ENCODE assay signal across 14 mouse cellular contexts in the genomic region with DNA sequence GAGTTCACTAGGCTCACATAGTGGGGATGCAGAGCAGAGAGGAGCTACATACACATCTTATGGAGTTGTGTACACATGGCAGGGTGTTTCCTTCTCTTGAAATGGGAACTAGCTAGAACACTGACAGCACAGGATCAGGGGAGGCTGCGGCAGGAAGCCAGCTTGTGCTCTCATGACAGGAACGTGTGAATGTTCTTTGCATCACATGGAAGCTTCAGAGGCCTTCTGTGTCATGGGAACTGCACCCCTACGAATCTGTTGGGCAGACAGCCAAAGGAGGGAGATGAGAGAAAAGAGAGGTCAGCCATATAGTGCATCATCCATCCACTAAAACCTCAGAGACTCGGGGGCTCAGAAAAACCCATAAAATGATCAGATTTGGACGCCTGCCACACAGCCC.
DNase-seq lines count a peak whose midpoint lies in the region; ATAC-seq and TF ChIP-seq lines count a peak whose summit lies in the region.
"Had no signal": no experiment of that assay in that cellular context is flagged by ENCODE, and none has a peak within 500 bp of the region (broad histone marks: within the 10 kb centered on the region; RNA-seq: fewer than 3 reads in every experiment).

No protein-coding gene starts in this region.

- H3K4me3 ChIP-seq in heart, adult 2 months: no peak overlapping the region
- H3K4me3 ChIP-seq in heart, embryonic 12.5 days: no peak overlapping the region
- no peak overlapping the region for H3K4me3 ChIP-seq in brown adipose tissue, adult 24 weeks (ENCODE audit: insufficient read depth, low read depth, low read length)
- no peak overlapping the region for H3K4me3 ChIP-seq in heart, postnatal 0 days (ENCODE audit: low read depth, low read length)
- H3K4me3 ChIP-seq: left cerebral cortex, adult 2 months had no signal

- 44% methylated on average over 5 of the region's 5 CpGs for WGBS in heart, adult 2 months
- WGBS in heart, embryonic 12.5 days: 65% methylated on average over 5 of the region's 5 CpGs
- 48% methylated on average over 5 of the region's 5 CpGs for WGBS in heart, postnatal 0 days

- H3K27ac ChIP-seq in heart, adult 2 months: peak overlapping the region; percentile 47
- H3K27ac ChIP-seq in heart, embryonic 12.5 days (ENCODE audit: poor library complexity, severe bottlenecking): no peak overlapping the region
- H3K27ac ChIP-seq in brown adipose tissue, adult 24 weeks (replicated peaks; ENCODE audit: low read depth, low read length): 0 out of 2 replicates have a peak overlapping the region, but pooled peaks have one; percentile 25
- H3K27ac ChIP-seq in heart, postnatal 0 days (ENCODE audit: low read depth): no peak overlapping the region
- H3K27ac ChIP-seq: hindbrain, embryonic 14.5 days; left cerebral cortex, adult 2 months had no signal

- peak; percentile 25 to 44 for DNase-seq in heart, adult 2 months
- DNase-seq in heart, postnatal 0 days (ENCODE audit: low spot score): no peak
- peak; percentile 70 for DNase-seq in lung, postnatal 10 days
- no peak for DNase-seq in adrenal gland, postnatal 14 days
- DNase-seq in adrenal gland, postnatal 4 days (ENCODE audit: low spot score in 2 of 2): no peak
- DNase-seq: adrenal gland, adult 2 months; kidney, adult 18-20 months; liver; retina, postnatal 1 day; thymus, postnatal 4 days had no signal

- TF ChIP-seq EP300 in heart, adult 2 months (IDR thresholded peaks at IDR 0.05; ENCODE audit: insufficient read depth, low read depth, low read length): no peak
- TF ChIP-seq EP300 in heart, postnatal 0 days (IDR thresholded peaks at IDR 0.05; ENCODE audit: low read depth): no peak

- no peak overlapping the region for H3K9ac ChIP-seq in heart, adult 2 months (ENCODE audit: low read depth, low read length)
- H3K9ac ChIP-seq in heart, embryonic 12.5 days: no peak overlapping the region
- H3K9ac ChIP-seq in heart, postnatal 0 days (replicated peaks; ENCODE audit: low read depth, low read length): no peak overlapping the region
- H3K9ac ChIP-seq: hindbrain, embryonic 14.5 days had no signal

- H3K27me3 ChIP-seq in heart, adult 2 months (ENCODE audit: control insufficient read depth, insufficient read depth, low read length): no peaks in the 10 kb centered on the region
- no peaks in the 10 kb centered on the region for H3K27me3 ChIP-seq in heart, embryonic 12.5 days (replicated peaks)
- H3K27me3 ChIP-seq in heart, postnatal 0 days (ENCODE audit: control insufficient read depth, insufficient read depth, low read length): no peaks in the 10 kb centered on the region

- no peaks in the 10 kb centered on the region for H3K36me3 ChIP-seq in heart, adult 2 months (ENCODE audit: control insufficient read depth, insufficient read depth, low read length)
- no peaks in the 10 kb centered on the region for H3K36me3 ChIP-seq in heart, embryonic 12.5 days
- no peaks in the 10 kb centered on the region for H3K36me3 ChIP-seq in heart, postnatal 0 days (replicated peaks; ENCODE audit: control insufficient read depth, insufficient read depth, low read length)

- TF ChIP-seq POLR2A in heart, adult 2 months (IDR thresholded peaks at IDR 0.05; ENCODE audit: insufficient read depth, low read depth, low read length): no peak

- no peaks in the 10 kb centered on the region for H3K79me2 ChIP-seq in heart, adult 2 months (replicated peaks; ENCODE audit: control insufficient read depth, insufficient read depth, low read length)

- TF ChIP-seq CTCF in heart, adult 2 months (IDR thresholded peaks at IDR 0.05): no peak
- TF ChIP-seq CTCF in heart, postnatal 0 days (IDR thresholded peaks at IDR 0.05; ENCODE audit: low read depth): no peak

- H3K9me3 ChIP-seq in heart, embryonic 12.5 days (replicated peaks): no peaks in the 10 kb centered on the region
- no peaks in the 10 kb centered on the region for H3K9me3 ChIP-seq in heart, postnatal 0 days (replicated peaks; ENCODE audit: control insufficient read depth, low read length)

- no peak for ATAC-seq in heart, embryonic 12.5 days (ENCODE audit: insufficient number of reproducible peaks, low FRiP score)
- peak; percentile 27; the same call in 1 of the 2 replicates for ATAC-seq in heart, postnatal 0 days (ENCODE audit: insufficient read depth, low read depth)

- intact Hi-C loops in heart, adult 2 months (cut with DNase I): no loop called here

- H3K4me1 ChIP-seq in heart, adult 2 months (ENCODE audit: control insufficient read depth, insufficient read depth, low read length): no peaks in the 10 kb centered on the region
- peaks cover 6% of the 10 kb centered on the region; the same call in 1 of the 2 replicates for H3K4me1 ChIP-seq in heart, embryonic 12.5 days (replicated peaks)
- H3K4me1 ChIP-seq in brown adipose tissue, adult 24 weeks (ENCODE audit: control insufficient read depth, insufficient read depth, insufficient read length, low read length): no peaks in the 10 kb centered on the region
- no peaks in the 10 kb centered on the region for H3K4me1 ChIP-seq in heart, postnatal 0 days (ENCODE audit: control insufficient read depth, insufficient read depth)

- no peak overlapping the region for H3K4me2 ChIP-seq in heart, embryonic 12.5 days
- no peak overlapping the region for H3K4me2 ChIP-seq in heart, postnatal 0 days (ENCODE audit: low read depth, low read length)
- H3K4me2 ChIP-seq: hindbrain, embryonic 14.5 days had no signal

Comparison
In these comparisons a context has a peak if more than half of its experiments do, and no peak if none do; other contexts are left out.
1. DNase-seq: peak in heart, adult 2 months (2 of 2) and lung, postnatal 10 days (single experiment); none in heart, postnatal 0 days (single experiment), adrenal gland, postnatal 14 days (single experiment) and adrenal gland, postnatal 4 days (0 of 2).
2. H3K27ac ChIP-seq: peak in heart, adult 2 months (single experiment) and brown adipose tissue, adult 24 weeks (single experiment); none in heart, embryonic 12.5 days (single experiment) and heart, postnatal 0 days (single experiment).